Mouse (Mus musculus): ENCODE measurements around the gene Krt7. TPM values are rescaled to one million over a fixed set of nuclear protein-coding genes. Genes with fewer than 3 reads are reported as not detected.
A peak's percentile ranks its signal among the peaks of the same experiment; 100 is the strongest.

Gene Krt7
- polyA plus RNA-seq, 1 experiment, result 36.4 TPM

- Histone ChIP-seq H3K4me1 (ENCODE audit: control insufficient read depth, insufficient read depth, low read length) (no peaks in the 10 kb centered on the region), H3K9ac (ENCODE audit: low read depth, poor library complexity, severe bottlenecking) (no peak overlapping the region), H3K4me3 (ENCODE audit: low read depth, low read length) (no peak overlapping the region), H3K27me3 (ENCODE audit: control insufficient read depth, insufficient read depth, low read length, poor library complexity, severe bottlenecking) (no peaks in the 10 kb centered on the region), H3K27ac (ENCODE audit: insufficient read depth, low read length) (no peak overlapping the region), H3K36me3 (ENCODE audit: control insufficient read depth, insufficient read depth, low read length, poor library complexity, severe bottlenecking) (no peaks in the 10 kb centered on the region), H3K9me3 (replicated peaks; ENCODE audit: control insufficient read depth, insufficient read depth, low read length, poor library complexity, severe bottlenecking) (no peaks in the 10 kb centered on the region)
- no peak for TF ChIP-seq EP300 (IDR thresholded peaks at IDR 0.05; ENCODE audit: insufficient read depth, low read depth, low read length)
These were observed 14.4 kb upstream of the Krt7 start for GRCm38 (mm10) chr15:101396466-101396865.

DNA sequence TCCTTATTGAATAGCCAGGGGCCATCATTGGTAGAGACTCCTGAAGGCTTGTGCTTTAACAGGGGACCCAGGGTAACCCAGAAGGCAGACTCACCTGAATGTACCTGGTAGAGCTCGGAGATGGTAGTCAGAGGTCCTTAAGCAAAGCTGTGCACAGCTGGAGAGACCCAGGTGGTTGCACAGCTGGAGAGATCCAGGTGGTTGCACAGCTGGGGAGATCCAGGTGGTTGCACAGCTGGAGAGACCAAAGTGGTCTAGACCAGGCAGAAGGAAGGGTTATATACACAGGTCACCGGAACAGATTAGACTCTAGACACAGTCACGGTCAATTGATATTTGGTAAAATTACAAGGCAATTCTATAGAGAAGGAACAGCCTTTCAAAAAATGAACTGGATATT, 13.9 kb upstream of the Krt7 start:
- H3K27me3 ChIP-seq (ENCODE audit: control insufficient read depth, insufficient read depth, low read length, poor library complexity, severe bottlenecking), result no peaks in the 10 kb centered on the region
- H3K9ac ChIP-seq (ENCODE audit: low read depth, poor library complexity, severe bottlenecking), result no peak overlapping the region
- H3K36me3 ChIP-seq (ENCODE audit: control insufficient read depth, insufficient read depth, low read length, poor library complexity, severe bottlenecking), result no peaks in the 10 kb centered on the region
- H3K4me1 ChIP-seq (ENCODE audit: control insufficient read depth, insufficient read depth, low read length), result no peaks in the 10 kb centered on the region
- TF ChIP-seq CTCF (IDR thresholded peaks at IDR 0.05; ENCODE audit: low read depth, low read length) (no peak), POLR2A (IDR thresholded peaks at IDR 0.05; ENCODE audit: insufficient read depth, low read length) (no peak), EP300 (IDR thresholded peaks at IDR 0.05; ENCODE audit: insufficient read depth, low read depth, low read length) (no peak)
- no peak overlapping the region for H3K27ac ChIP-seq (ENCODE audit: insufficient read depth, low read length)
- H3K4me3 ChIP-seq (ENCODE audit: low read depth, low read length), result no peak overlapping the region
- no peaks in the 10 kb centered on the region for H3K9me3 ChIP-seq (replicated peaks; ENCODE audit: control insufficient read depth, insufficient read depth, low read length, poor library complexity, severe bottlenecking)

DNA sequence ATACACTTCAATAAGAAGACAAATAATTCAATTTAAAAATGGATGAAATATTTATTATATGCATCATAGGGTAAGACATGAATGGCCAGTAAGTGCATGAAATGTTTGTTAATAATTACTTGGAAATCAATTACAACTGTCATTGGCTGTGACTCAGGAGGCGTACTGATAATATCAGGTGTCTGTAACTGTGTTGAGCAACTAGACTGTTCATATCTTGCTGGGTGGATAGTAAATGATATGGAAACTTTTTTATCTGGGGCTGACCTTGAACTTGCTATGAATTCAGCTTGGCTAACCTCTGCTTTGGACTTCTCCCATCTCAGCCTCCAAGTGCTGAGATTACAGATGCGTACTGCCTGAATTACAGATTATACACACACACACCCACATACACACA, 13.2 kb upstream of the Krt7 start:
- H3K27ac ChIP-seq (ENCODE audit: insufficient read depth, low read length), result no peak overlapping the region
- H3K36me3 ChIP-seq (ENCODE audit: control insufficient read depth, insufficient read depth, low read length, poor library complexity, severe bottlenecking), result no peaks in the 10 kb centered on the region
- TF ChIP-seq CTCF (IDR thresholded peaks at IDR 0.05; ENCODE audit: low read depth, low read length) (no peak), POLR2A (IDR thresholded peaks at IDR 0.05; ENCODE audit: insufficient read depth, low read length) (no peak), EP300 (IDR thresholded peaks at IDR 0.05; ENCODE audit: insufficient read depth, low read depth, low read length) (no peak)
- H3K4me3 ChIP-seq (ENCODE audit: low read depth, low read length), result no peak overlapping the region
- no peaks in the 10 kb centered on the region for H3K9me3 ChIP-seq (replicated peaks; ENCODE audit: control insufficient read depth, insufficient read depth, low read length, poor library complexity, severe bottlenecking)
- H3K9ac ChIP-seq (ENCODE audit: low read depth, poor library complexity, severe bottlenecking), result no peak overlapping the region
- no peaks in the 10 kb centered on the region for H3K4me1 ChIP-seq (ENCODE audit: control insufficient read depth, insufficient read depth, low read length)
- H3K27me3 ChIP-seq (ENCODE audit: control insufficient read depth, insufficient read depth, low read length, poor library complexity, severe bottlenecking), result no peaks in the 10 kb centered on the region; the same call in 1 of the 2 replicates

GRCm38 (mm10) chr15:101398269-101398668, 12.6 kb upstream of the Krt7 start:
- no peaks in the 10 kb centered on the region for H3K9me3 ChIP-seq (replicated peaks; ENCODE audit: control insufficient read depth, insufficient read depth, low read length, poor library complexity, severe bottlenecking)
- TF ChIP-seq POLR2A (IDR thresholded peaks at IDR 0.05; ENCODE audit: insufficient read depth, low read length), result no peak
- no peak for TF ChIP-seq EP300 (IDR thresholded peaks at IDR 0.05; ENCODE audit: insufficient read depth, low read depth, low read length)
- no peak for TF ChIP-seq CTCF (IDR thresholded peaks at IDR 0.05; ENCODE audit: low read depth, low read length)
- no peaks in the 10 kb centered on the region for H3K36me3 ChIP-seq (ENCODE audit: control insufficient read depth, insufficient read depth, low read length, poor library complexity, severe bottlenecking)
- H3K27ac ChIP-seq (ENCODE audit: insufficient read depth, low read length), result no peak overlapping the region
- no peak overlapping the region for H3K9ac ChIP-seq (ENCODE audit: low read depth, poor library complexity, severe bottlenecking)
- H3K27me3 ChIP-seq (ENCODE audit: control insufficient read depth, insufficient read depth, low read length, poor library complexity, severe bottlenecking), result no peaks in the 10 kb centered on the region; the same call in 1 of the 2 replicates
- no peaks in the 10 kb centered on the region for H3K4me1 ChIP-seq (ENCODE audit: control insufficient read depth, insufficient read depth, low read length)
- H3K4me3 ChIP-seq (ENCODE audit: low read depth, low read length), result no peak overlapping the region

DNA sequence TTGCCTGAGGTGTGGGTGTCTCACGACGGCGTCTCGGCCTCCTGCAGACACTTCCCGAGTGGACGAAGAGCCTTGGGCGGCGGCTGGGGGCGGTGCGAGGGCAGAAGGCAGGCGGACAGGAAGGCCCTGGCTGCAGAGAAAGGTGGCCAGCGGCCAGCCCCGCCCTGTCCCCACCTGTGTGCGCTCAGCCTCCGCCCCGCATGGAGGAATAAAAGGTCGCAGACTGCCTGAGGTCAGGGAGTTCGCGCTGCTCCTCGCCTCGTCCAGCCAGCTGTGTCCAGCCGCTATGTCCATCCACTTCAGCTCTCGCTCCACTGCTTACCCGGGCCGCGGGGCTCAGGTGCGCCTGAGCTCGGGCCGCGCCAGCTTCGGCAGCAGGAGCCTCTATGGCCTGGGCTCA, 1.3 kb downstream of the Krt7 start:
- H3K9ac ChIP-seq (ENCODE audit: low read depth, poor library complexity, severe bottlenecking), result peak overlapping the region; percentile 8; the same call in 1 of the 2 replicates
- no peaks in the 10 kb centered on the region for H3K9me3 ChIP-seq (replicated peaks; ENCODE audit: control insufficient read depth, insufficient read depth, low read length, poor library complexity, severe bottlenecking)
- no peaks in the 10 kb centered on the region; the same call in 1 of the 2 replicates for H3K27me3 ChIP-seq (ENCODE audit: control insufficient read depth, insufficient read depth, low read length, poor library complexity, severe bottlenecking)
- no peak overlapping the region for H3K27ac ChIP-seq (ENCODE audit: insufficient read depth, low read length)
- TF ChIP-seq POLR2A (IDR thresholded peaks at IDR 0.05; ENCODE audit: insufficient read depth, low read length) (no peak), CTCF (IDR thresholded peaks at IDR 0.05; ENCODE audit: low read depth, low read length) (no peak), EP300 (IDR thresholded peaks at IDR 0.05; ENCODE audit: insufficient read depth, low read depth, low read length) (peak; percentile 58; the same call in 1 of the 2 replicates)
- no peaks in the 10 kb centered on the region for H3K36me3 ChIP-seq (ENCODE audit: control insufficient read depth, insufficient read depth, low read length, poor library complexity, severe bottlenecking)
- H3K4me1 ChIP-seq (ENCODE audit: control insufficient read depth, insufficient read depth, low read length), result peaks cover 8% of the 10 kb centered on the region
- peak overlapping the region; percentile 48 for H3K4me3 ChIP-seq (ENCODE audit: low read depth, low read length)

GRCm38 (mm10) chr15:101413916-101414635, 3.2 kb downstream of the Krt7 start:
- no peak overlapping the region for H3K4me3 ChIP-seq (ENCODE audit: low read depth, low read length)
- TF ChIP-seq EP300 (IDR thresholded peaks at IDR 0.05; ENCODE audit: insufficient read depth, low read depth, low read length) (0 out of 2 replicates have a peak, but pooled peaks have one; percentile 56), CTCF (IDR thresholded peaks at IDR 0.05; ENCODE audit: low read depth, low read length) (no peak)
- no peaks in the 10 kb centered on the region for H3K36me3 ChIP-seq (ENCODE audit: control insufficient read depth, insufficient read depth, low read length, poor library complexity, severe bottlenecking)
- H3K9ac ChIP-seq (ENCODE audit: low read depth, poor library complexity, severe bottlenecking), result no peak overlapping the region
- no peaks in the 10 kb centered on the region; the same call in 1 of the 2 replicates for H3K27me3 ChIP-seq (ENCODE audit: control insufficient read depth, insufficient read depth, low read length, poor library complexity, severe bottlenecking)
- H3K9me3 ChIP-seq (replicated peaks; ENCODE audit: control insufficient read depth, insufficient read depth, low read length, poor library complexity, severe bottlenecking), result no peaks in the 10 kb centered on the region
- H3K27ac ChIP-seq (ENCODE audit: insufficient read depth, low read length), result no peak overlapping the region
- H3K4me1 ChIP-seq (ENCODE audit: control insufficient read depth, insufficient read depth, low read length), result peaks cover 8% of the 10 kb centered on the region

Measured in ES-Bruce4 (cell line).